Mouse (Mus musculus): ENCODE results near the gene Wdtc1. TPM values are rescaled to one million over a fixed set of nuclear protein-coding genes. Genes with fewer than 3 reads are reported as not detected.

Gene Wdtc1
- total RNA-seq, 1 experiment, result 91.8 TPM

GRCm38 (mm10) chr4:133300421-133300820, 52.9 kb downstream of the Wdtc1 start:
- H3K36me3 ChIP-seq (ENCODE audit: control insufficient read depth, insufficient read depth, low read length, poor library complexity, severe bottlenecking), result peaks cover 72% of the 10 kb centered on the region
- H3K27ac ChIP-seq (ENCODE audit: insufficient read depth, low read depth, low read length, poor library complexity, severe bottlenecking), result no peak overlapping the region

GRCm38 (mm10) chr4:133299701-133300100, 53.6 kb downstream of the Wdtc1 start:
- in situ Hi-C loops (cut with MboI; ENCODE audit: low sequenced_read_pairs in 2 of 2, unreplicated experiment in 2 of 2), result loop anchor here (5.0 to 25.0 kb wide), 3 partner anchors 82 to 295 kb away; partner anchors contain the start of gene Ahdc1 (in 1 of the 2)
- Histone ChIP-seq H3K9ac (ENCODE audit: insufficient read depth, low read depth, low read length, poor library complexity, severe bottlenecking) (no peak overlapping the region), H3K36me3 (ENCODE audit: control insufficient read depth, insufficient read depth, low read length, poor library complexity, severe bottlenecking) (peaks cover 75% of the 10 kb centered on the region), H3K4me1 (ENCODE audit: control insufficient read depth in 2 of 2, insufficient read depth in 2 of 2, low read length in 2 of 2, poor library complexity in 1 of 2) (peaks cover 0 to 2% of the 10 kb centered on the region in 2 experiments; a peak in 1 of 4 replicates), H3K4me3 (ENCODE audit: insufficient read depth in 1 of 2, low read depth in 1 of 2, low read length in 2 of 2, poor library complexity in 1 of 2, severe bottlenecking in 1 of 2) (no peak overlapping the region), H3K27ac (ENCODE audit: insufficient read depth, low read depth, low read length, poor library complexity, severe bottlenecking) (no peak overlapping the region), H3K9me3 (ENCODE audit: control insufficient read depth, insufficient read depth, low read depth, low read length) (no peaks in the 10 kb centered on the region)
- no peak for DNase-seq (ENCODE audit: low read depth, low spot score)
- TF ChIP-seq ZNF384 (IDR thresholded peaks at IDR 0.05; ENCODE audit: low read depth, low read length) (no peak), HCFC1 (IDR thresholded peaks at IDR 0.05; ENCODE audit: borderline replicate concordance, insufficient read depth, low read length) (no peak)

More at GRCm38 (mm10) chr4:133300421-133300820, 52.9 kb downstream of the Wdtc1 start:
- in situ Hi-C loops (cut with MboI; ENCODE audit: low sequenced_read_pairs in 2 of 2, unreplicated experiment in 2 of 2), result loop anchor here in 1 of 2 experiments (5.0 to 10.0 kb wide), 2 partner anchors 83 to 296 kb away; no protein-coding TSS in a partner anchor
- Histone ChIP-seq H3K4me3 (ENCODE audit: insufficient read depth in 1 of 2, low read depth in 1 of 2, low read length in 2 of 2, poor library complexity in 1 of 2, severe bottlenecking in 1 of 2) (no peak overlapping the region), H3K4me1 (ENCODE audit: control insufficient read depth in 2 of 2, insufficient read depth in 2 of 2, low read length in 2 of 2, poor library complexity in 1 of 2) (peaks cover 0 to 2% of the 10 kb centered on the region in 2 experiments; a peak in 1 of 4 replicates), H3K9me3 (ENCODE audit: control insufficient read depth, insufficient read depth, low read depth, low read length) (no peaks in the 10 kb centered on the region), H3K9ac (ENCODE audit: insufficient read depth, low read depth, low read length, poor library complexity, severe bottlenecking) (no peak overlapping the region)
- DNase-seq (ENCODE audit: low read depth, low spot score), result no peak
- TF ChIP-seq HCFC1 (IDR thresholded peaks at IDR 0.05; ENCODE audit: borderline replicate concordance, insufficient read depth, low read length) (no peak), ZNF384 (IDR thresholded peaks at IDR 0.05; ENCODE audit: low read depth, low read length) (no peak), ZC3H11A (IDR thresholded peaks at IDR 0.05; ENCODE audit: borderline replicate concordance, low read depth, low read length) (no peak), MAFK (IDR thresholded peaks at IDR 0.05; ENCODE audit: insufficient read depth, low read depth, low read length) (no peak), CHD2 (IDR thresholded peaks at IDR 0.05; ENCODE audit: low read depth, low read length) (no peak)

- no peak for TF ChIP-seq HCFC1 (IDR thresholded peaks at IDR 0.05; ENCODE audit: borderline replicate concordance, insufficient read depth, low read length)
- no peak for TF ChIP-seq CHD2 (IDR thresholded peaks at IDR 0.05; ENCODE audit: low read depth, low read length)
- TF ChIP-seq ZNF384 (IDR thresholded peaks at IDR 0.05; ENCODE audit: low read depth, low read length), result no peak
- TF ChIP-seq MAFK (IDR thresholded peaks at IDR 0.05; ENCODE audit: insufficient read depth, low read depth, low read length), result no peak
- no peak for TF ChIP-seq ZC3H11A (IDR thresholded peaks at IDR 0.05; ENCODE audit: borderline replicate concordance, low read depth, low read length)
- DNase-seq (ENCODE audit: low read depth, low spot score), result no peak
- Histone ChIP-seq H3K27ac (ENCODE audit: insufficient read depth, low read depth, low read length, poor library complexity, severe bottlenecking) (no peak overlapping the region), H3K36me3 (ENCODE audit: control insufficient read depth, insufficient read depth, low read length, poor library complexity, severe bottlenecking) (peaks cover 77% of the 10 kb centered on the region), H3K9ac (ENCODE audit: insufficient read depth, low read depth, low read length, poor library complexity, severe bottlenecking) (no peak overlapping the region), H3K4me3 (ENCODE audit: insufficient read depth in 1 of 2, low read depth in 1 of 2, low read length in 2 of 2, poor library complexity in 1 of 2, severe bottlenecking in 1 of 2) (no peak overlapping the region), H3K9me3 (ENCODE audit: control insufficient read depth, insufficient read depth, low read depth, low read length) (no peaks in the 10 kb centered on the region), H3K4me1 (ENCODE audit: control insufficient read depth in 2 of 2, insufficient read depth in 2 of 2, low read length in 2 of 2, poor library complexity in 1 of 2) (peaks cover 0 to 6% of the 10 kb centered on the region in 2 experiments; a peak in 2 of 4 replicates)
- in situ Hi-C loops (cut with MboI; ENCODE audit: low sequenced_read_pairs in 2 of 2, unreplicated experiment in 2 of 2), result loop anchor here in 1 of 2 experiments (25.0 kb wide), 1 partner anchor 286 kb away; the partner anchor contains the start of gene Ahdc1
These were observed 54.5 kb downstream of the Wdtc1 start for GRCm38 (mm10) chr4:133298516-133299365.

- in situ Hi-C loops (cut with MboI; ENCODE audit: low sequenced_read_pairs in 2 of 2, unreplicated experiment in 2 of 2), result loop anchor here in 1 of 2 experiments (25.0 kb wide), 1 partner anchor 286 kb away; the partner anchor contains the start of gene Ahdc1
- Histone ChIP-seq H3K9ac (ENCODE audit: insufficient read depth, low read depth, low read length, poor library complexity, severe bottlenecking) (no peak overlapping the region), H3K4me3 (ENCODE audit: insufficient read depth in 1 of 2, low read depth in 1 of 2, low read length in 2 of 2, poor library complexity in 1 of 2, severe bottlenecking in 1 of 2) (no peak overlapping the region), H3K9me3 (ENCODE audit: control insufficient read depth, insufficient read depth, low read depth, low read length) (no peaks in the 10 kb centered on the region), H3K4me1 (ENCODE audit: control insufficient read depth in 2 of 2, insufficient read depth in 2 of 2, low read length in 2 of 2, poor library complexity in 1 of 2) (peaks cover 1 to 15% of the 10 kb centered on the region in 2 experiments; a peak in 2 of 4 replicates), H3K36me3 (ENCODE audit: control insufficient read depth, insufficient read depth, low read length, poor library complexity, severe bottlenecking) (peaks cover 73% of the 10 kb centered on the region), H3K27ac (ENCODE audit: insufficient read depth, low read depth, low read length, poor library complexity, severe bottlenecking) (no peak overlapping the region)
- TF ChIP-seq HCFC1 (IDR thresholded peaks at IDR 0.05; ENCODE audit: borderline replicate concordance, insufficient read depth, low read length) (no peak), CHD2 (IDR thresholded peaks at IDR 0.05; ENCODE audit: low read depth, low read length) (no peak), ZC3H11A (IDR thresholded peaks at IDR 0.05; ENCODE audit: borderline replicate concordance, low read depth, low read length) (peak; percentile 78; the same call in 1 of the 2 replicates), MAFK (IDR thresholded peaks at IDR 0.05; ENCODE audit: insufficient read depth, low read depth, low read length) (no peak), ZNF384 (IDR thresholded peaks at IDR 0.05; ENCODE audit: low read depth, low read length) (no peak)
- no peak for DNase-seq (ENCODE audit: low read depth, low spot score)
These were observed 55.5 kb downstream of the Wdtc1 start for GRCm38 (mm10) chr4:133297801-133298238.
